Mouse (Mus musculus): ENCODE measurements around the gene Adam1a. TPM values are rescaled to one million over a fixed set of nuclear protein-coding genes. Genes with fewer than 3 reads are reported as not detected.
A peak's percentile ranks its signal among the peaks of the same experiment; 100 is the strongest.

The Adam1a gene
- 2.5 TPM for polyA plus RNA-seq (2021)

DNA sequence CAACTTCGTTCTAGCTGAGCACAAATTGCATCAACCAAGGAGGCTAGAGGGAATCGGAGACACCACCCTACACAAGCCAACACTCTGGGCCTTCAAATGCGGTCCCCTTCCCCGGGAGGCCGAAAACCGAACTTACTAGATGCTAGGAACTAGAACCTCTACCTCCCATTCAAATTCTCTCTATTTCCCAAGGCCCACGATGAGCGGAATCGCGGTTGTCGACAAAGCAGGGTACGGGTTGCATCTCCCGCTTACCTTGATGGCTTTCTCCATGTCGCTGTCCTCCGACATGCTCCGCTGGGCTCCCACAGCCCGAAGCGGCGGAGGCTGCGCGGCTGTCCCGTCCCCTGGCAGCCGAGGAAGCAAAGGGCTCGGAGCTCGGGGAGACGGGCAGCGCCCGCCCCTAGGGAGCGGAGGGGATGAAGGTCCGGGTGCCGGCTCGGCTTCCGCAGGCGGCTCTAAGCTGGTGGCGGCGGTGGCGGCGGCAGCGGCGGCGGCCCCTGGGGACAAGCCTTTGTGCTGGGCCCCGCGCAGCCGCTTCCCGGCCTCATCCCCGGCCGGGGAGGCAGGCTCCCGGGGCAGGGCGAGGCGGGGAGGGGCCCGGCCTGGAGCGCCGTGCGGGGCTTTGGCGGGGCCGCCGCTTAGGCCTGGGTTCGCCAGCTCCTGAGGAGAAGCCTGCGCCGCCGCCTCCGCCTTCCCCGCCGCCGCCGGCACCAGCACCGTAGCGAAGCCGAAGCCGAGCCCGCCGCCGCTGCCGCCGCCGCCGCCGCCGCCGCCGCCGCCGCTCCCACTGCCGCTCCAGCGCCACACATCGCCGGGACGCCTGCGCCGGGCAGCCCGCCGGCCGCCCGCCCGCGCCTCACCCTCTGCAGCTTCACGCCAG is at the start of gene Adam1a, which contains the start of gene Gm42878:
Gene Adam1a, minus strand, starts transcription at position 573 of the 883 bp plus-strand sequence.
Gene Gm42878, minus strand, starts transcription at position 573 of the 883 bp plus-strand sequence.
- TF ChIP-seq CTCF (IDR thresholded peaks at IDR 0.05) = no peak
- ChIA-PET CTCF (interaction anchor here (1.5 kb wide), 1 partner anchor 42 kb away, joined by 4 read pairs; no protein-coding TSS in a partner anchor), POLR2A (interaction anchor here (0.8 kb wide), 1 partner anchor 48 kb away, joined by 3 read pairs; the partner anchor contains the start of gene Aldh2)
- ATAC-seq = peak; percentile 70
- DNase-seq (ENCODE audit: low read depth, low spot score) = no peak
- H3K27me3 ChIP-seq = no peaks in the 10 kb centered on the region
- in situ Hi-C loops (cut with MboI; ENCODE audit: low pct_unique_long_range_greater_than_20kb) = no loop called here

DNA sequence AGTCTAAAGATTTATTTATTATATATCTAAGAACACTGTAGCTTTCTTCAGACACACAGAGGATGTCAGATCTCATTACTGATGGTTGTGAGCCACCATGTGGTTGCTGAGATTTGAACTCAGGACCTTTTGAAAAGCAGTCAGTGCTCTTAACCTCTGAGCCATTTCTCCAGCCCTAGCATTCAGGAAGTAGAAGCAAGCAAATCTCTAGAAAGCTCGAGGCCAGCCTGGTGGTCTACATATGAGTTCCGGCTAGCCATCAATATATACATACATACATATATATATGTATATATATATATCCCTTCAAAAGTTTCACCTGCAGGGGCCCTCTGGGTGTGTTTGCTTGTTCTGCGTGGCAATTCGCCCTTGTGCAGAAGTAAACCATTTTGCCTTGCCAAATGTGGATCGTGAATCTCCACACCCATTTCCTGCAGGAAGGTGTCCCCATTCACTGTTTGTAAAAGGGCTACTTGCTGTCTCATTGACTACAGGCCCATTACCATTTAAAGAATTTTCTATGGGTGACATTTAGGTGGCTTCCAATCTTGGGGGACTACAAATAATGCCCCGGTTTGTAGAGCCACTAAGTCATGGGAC is 49.5 kb upstream of the Adam1a start:
- no peak for TF ChIP-seq CTCF (IDR thresholded peaks at IDR 0.05)
- CTCF ChIA-PET = interaction anchor here (1.0 to 2.3 kb wide), 3 partner anchors 11 to 117 kb away, joined by 3 to 9 read pairs (median 4); no protein-coding TSS in a partner anchor
- ATAC-seq = no peak

DNA sequence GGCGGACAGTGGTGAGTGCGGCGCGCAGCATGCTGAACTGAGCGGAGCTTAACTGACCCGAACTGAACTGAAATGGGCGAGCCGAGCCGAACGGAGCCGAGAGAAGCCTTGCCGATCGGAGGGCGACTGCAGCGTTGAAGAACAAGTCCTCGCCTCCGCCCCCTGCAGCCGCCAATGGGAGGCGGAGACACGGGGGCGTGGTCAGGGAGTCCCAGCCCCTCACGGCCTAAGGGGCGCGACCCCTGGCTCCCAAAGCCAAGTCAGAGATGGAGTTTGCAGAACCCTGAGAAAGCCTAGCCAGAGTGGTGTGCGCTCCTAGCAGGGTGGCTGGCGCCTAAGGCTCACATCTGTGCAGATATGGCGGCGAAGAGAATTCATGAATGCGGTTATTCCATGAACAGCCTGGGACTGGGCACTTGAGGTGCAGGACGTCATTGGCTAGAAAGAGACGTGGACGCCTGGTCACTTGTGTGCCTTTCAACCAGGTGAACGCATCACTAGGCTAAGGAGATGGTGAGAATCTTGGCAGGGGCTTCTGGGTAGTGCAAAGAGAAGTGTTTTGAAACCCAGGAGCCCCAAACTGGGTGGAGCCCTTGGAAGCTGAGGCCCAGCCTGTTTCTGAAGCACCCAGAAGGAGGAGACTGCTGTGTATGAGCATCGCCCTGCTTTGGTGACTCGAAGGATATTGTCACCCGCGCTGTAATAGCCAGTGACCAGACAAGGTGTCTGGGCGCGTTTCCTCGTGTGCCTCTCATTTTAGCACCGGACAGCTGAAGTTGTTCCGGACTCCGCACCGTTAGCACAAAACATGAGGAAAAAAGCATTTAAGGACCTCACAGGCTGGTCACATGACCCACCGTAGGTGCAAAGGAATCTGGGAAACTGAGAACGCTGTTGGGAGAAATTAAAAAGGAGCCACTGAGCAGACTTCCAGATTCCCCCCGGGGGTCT is 48.4 kb upstream of the Adam1a start, which contains the start of gene Aldh2:
Gene Aldh2, minus strand, starts transcription at position 374 of the 951 bp plus-strand sequence.
- ChIA-PET POLR2A (interaction anchor here (1.4 to 1.5 kb wide), 2 partner anchors 9 to 48 kb away, joined by 3 to 5 read pairs; partner anchors contain the start of genes Adam1a and Gm42878), CTCF (interaction anchor here (0.9 to 2.3 kb wide), 8 partner anchors 9 to 116 kb away, joined by 3 to 9 read pairs (median 4); no protein-coding TSS in a partner anchor)
- in situ Hi-C loops (cut with MboI; ENCODE audit: low pct_unique_long_range_greater_than_20kb) = no loop called here

More for the DNA sequence above, 49.5 kb upstream of the Adam1a start:
- POLR2A ChIA-PET = interaction anchor here (0.9 kb wide), 1 partner anchor 23 kb away, joined by 3 read pairs; no protein-coding TSS in a partner anchor
- in situ Hi-C loops (cut with MboI; ENCODE audit: low pct_unique_long_range_greater_than_20kb) = loop anchor here (5.0 kb wide), 1 partner anchor 33 kb away; no protein-coding TSS in a partner anchor
- H3K27me3 ChIP-seq = no peaks in the 10 kb centered on the region
- no peak for DNase-seq (ENCODE audit: low read depth, low spot score)

DNA sequence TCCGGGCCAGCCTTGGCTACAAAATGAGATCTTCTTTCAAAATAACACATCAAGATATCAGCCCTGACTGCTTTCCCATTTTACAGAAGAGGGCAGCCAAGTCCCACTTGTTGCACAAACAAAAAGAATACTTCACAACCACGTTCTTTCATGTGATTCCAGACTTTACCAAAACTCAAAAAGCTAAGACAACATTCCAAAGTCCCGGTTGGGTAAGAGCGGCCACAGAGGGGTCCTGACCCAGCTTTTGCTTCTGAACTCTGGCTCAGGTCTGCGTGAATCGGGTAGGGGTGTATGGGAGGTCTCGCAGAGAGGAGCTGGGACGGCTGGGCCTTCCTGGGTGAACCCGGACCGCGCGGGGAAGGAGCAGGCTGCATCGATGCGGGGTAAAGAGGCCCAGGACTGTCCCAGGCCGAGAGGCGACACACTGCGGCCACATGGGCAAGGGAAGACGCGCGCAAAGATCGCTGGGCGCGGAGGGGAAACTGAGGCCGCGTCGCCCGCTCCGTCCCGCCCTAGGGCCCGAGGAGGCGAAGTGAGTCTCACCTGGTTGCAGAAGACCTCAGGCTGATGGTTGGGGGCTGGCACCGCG is 47.6 kb upstream of the Adam1a start:
- no peak for ATAC-seq
- DNase-seq (ENCODE audit: low read depth, low spot score) = no peak
- TF ChIP-seq CTCF (IDR thresholded peaks at IDR 0.05) = no peak

More for the DNA sequence above, 48.4 kb upstream of the Adam1a start, which contains the start of gene Aldh2:
- peak; percentile 46 for DNase-seq (ENCODE audit: low read depth, low spot score)
- peak; percentile 77 for ATAC-seq
- H3K27me3 ChIP-seq = no peaks in the 10 kb centered on the region
- TF ChIP-seq CTCF (IDR thresholded peaks at IDR 0.05) = no peak

DNA sequence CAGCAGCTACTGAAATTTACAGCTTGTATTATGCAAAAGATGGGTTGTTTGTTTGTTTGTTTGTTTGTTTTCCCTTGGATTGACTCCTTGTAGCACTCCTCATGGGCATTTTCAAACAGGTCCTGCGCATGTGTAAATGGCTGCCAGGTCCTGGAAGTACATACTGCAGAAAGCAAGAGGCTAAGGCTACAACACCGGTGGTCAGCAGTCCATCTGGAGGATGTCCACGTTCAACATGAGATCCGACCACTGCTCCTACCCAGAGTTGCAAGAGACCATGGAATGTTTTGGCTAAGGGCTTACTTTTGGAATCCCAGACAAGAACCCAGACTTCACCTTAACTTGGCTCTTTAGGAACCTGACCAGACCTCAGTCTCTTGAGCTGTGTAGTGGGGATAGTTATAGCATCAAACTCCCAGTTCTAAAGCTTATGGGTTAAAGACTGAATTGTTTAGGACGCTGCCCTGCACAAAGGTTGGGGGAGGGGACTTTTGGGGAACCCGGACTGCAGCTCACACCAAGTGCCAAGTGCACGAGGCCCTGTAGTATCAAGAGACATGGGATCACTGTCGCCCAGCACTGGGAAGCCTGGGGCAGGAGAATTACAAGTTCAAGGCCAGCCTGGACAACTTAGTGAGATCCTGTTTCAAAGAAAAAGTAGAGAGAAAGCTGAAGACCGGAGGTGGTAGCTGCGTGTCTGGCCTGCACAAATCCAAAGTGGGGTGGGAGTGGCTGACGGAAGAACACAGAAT is 47.0 kb upstream of the Adam1a start:
- in situ Hi-C loops (cut with MboI; ENCODE audit: low pct_unique_long_range_greater_than_20kb) = no loop called here
- ChIA-PET CTCF (interaction anchor here (0.8 to 2.0 kb wide), 6 partner anchors 8 to 114 kb away, joined by 3 to 7 read pairs (median 3); no protein-coding TSS in a partner anchor), POLR2A (interaction anchor here (0.6 to 1.5 kb wide), 5 partner anchors 7 to 470 kb away, joined by 3 to 5 read pairs (median 3); partner anchors contain the start of genes Adam1a and Gm42878)
- ATAC-seq (no peak), DNase-seq (ENCODE audit: low read depth, low spot score) (no peak)
- TF ChIP-seq CTCF (IDR thresholded peaks at IDR 0.05) = no peak
- no peaks in the 10 kb centered on the region for H3K27me3 ChIP-seq

More for the DNA sequence above, 47.6 kb upstream of the Adam1a start:
- ChIA-PET CTCF (interaction anchor here (0.8 to 2.0 kb wide), 6 partner anchors 8 to 115 kb away, joined by 3 to 7 read pairs (median 3); no protein-coding TSS in a partner anchor), POLR2A (interaction anchor here (0.6 to 1.5 kb wide), 3 partner anchors 8 to 470 kb away, joined by 3 to 5 read pairs (median 3); partner anchors contain the start of genes Adam1a and Gm42878)
- in situ Hi-C loops (cut with MboI; ENCODE audit: low pct_unique_long_range_greater_than_20kb) = no loop called here
- H3K27me3 ChIP-seq = no peaks in the 10 kb centered on the region

DNA sequence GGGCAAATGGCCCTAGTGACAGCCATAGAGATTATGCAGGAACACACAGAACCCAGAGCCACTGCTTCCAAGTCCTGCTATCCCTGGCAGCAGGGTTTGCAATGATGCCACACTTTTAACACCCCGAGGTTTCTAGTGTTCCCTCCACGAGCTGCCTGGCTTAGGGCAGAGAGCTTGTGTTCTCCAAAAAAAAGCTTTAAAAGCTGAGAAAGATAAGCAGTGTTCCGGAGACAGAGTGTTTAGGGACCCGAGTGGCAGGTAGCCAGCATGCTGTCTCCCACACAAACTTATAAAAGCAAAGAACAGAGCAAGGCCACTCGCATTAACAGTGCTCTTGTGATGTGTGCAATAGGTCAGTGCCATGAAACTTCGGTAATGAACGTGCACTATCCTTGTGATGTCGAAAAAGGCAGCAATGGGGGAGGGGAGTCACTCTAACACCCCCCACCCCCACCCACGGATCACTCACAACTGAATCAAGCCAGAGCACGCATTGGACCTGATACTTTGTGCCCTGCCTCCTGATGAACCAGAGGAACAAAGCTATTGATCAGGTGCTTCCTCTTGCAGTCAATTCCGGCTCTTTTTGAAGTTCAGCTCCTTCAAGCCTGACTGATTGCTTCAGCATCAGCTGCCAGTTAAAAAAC is 46.3 kb upstream of the Adam1a start:
- ChIA-PET CTCF (interaction anchor here (0.8 to 2.0 kb wide), 3 partner anchors 8 to 15 kb away, joined by 4 to 7 read pairs (median 5); no protein-coding TSS in a partner anchor), POLR2A (interaction anchor here (1.3 kb wide), 1 partner anchor 8 kb away, joined by 3 read pairs; no protein-coding TSS in a partner anchor)
- no peaks in the 10 kb centered on the region for H3K27me3 ChIP-seq
- in situ Hi-C loops (cut with MboI; ENCODE audit: low pct_unique_long_range_greater_than_20kb) = no loop called here
- DNase-seq (ENCODE audit: low read depth, low spot score) (no peak), ATAC-seq (no peak)
- no peak for TF ChIP-seq CTCF (IDR thresholded peaks at IDR 0.05)

DNA sequence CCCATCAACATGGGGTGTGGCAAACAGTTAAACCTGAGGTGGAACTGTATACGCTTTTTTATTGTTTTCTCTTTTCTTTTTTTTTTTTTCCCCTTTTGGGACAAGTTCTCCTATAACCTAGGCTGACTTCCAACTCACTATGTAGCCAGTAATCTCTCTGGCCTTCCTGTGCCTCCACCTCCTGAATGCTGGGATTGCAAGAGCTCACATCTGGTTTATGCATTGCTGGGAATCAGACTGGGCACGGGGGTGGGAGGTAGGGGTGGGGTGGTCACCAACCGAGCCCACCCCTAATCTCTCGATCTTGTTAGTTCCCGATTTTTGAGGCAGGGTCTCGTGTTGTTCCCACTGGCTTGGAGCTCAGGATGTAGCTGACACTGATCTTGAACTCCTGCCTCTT is 44.6 kb upstream of the Adam1a start:
- no peak for TF ChIP-seq CTCF (IDR thresholded peaks at IDR 0.05)
- ChIA-PET POLR2A (no interaction called here), CTCF (interaction anchor here (1.1 to 1.6 kb wide), 3 partner anchors 10 to 26 kb away, joined by 3 to 6 read pairs (median 3); no protein-coding TSS in a partner anchor)
- ATAC-seq (no peak), DNase-seq (ENCODE audit: low read depth, low spot score) (no peak)
- in situ Hi-C loops (cut with MboI; ENCODE audit: low pct_unique_long_range_greater_than_20kb) = no loop called here
- H3K27me3 ChIP-seq = no peaks in the 10 kb centered on the region
